Mouse (Mus musculus) left cerebral cortex, adult 18-20 months (tissue): ENCODE data around the gene Ceacam13. TPM values are rescaled to one million over a fixed set of nuclear protein-coding genes. Genes with fewer than 3 reads are reported as not detected.
"Not testable (repeated sequence)": the region's sequence is repeated elsewhere in the genome, so short reads cannot be mapped to it uniquely, and the experiment has no call there.

ENCODE experiments used
- DNase-seq, 2 experiments: peaks; one replicate each; pipeline ENCODE4 v3.0.0; 2021 to 2022; ENCODE audit warnings: low spot score in 2 of 2, mixed read lengths in 1 of 2
- long read RNA-seq, 2 experiments: library from polyadenylated mRNA; stranded (forward); transcript quantifications; one replicate each; pipeline ENCODE4 v2.0.0; 2021
- microRNA-seq, 2 experiments: library from miRNA; unstranded; fragments of <30 nt; microRNA quantifications; one replicate each; pipeline ENCODE4 v1.2.0; 2021
- total RNA-seq, 2 experiments: library from RNA; stranded (reverse); gene quantifications; 2 replicates each; pipeline ENCODE4 v1.2.3; 2021

Gene Ceacam13
- not detected for total RNA-seq
- long read RNA-seq, experiment 1 = 0 reads
- long read RNA-seq, experiment 2 = 0 reads

GRCm38 (mm10) chr7:18009589-18009988 lies at the start of gene Ceacam13:
Gene Ceacam13 (plus strand): TSS chr7:18009889.
- DNase-seq = no peak

- DNase-seq = no peak
These were observed 37.9 kb upstream of the Ceacam13 start, which contains the start of gene Ceacam11 for GRCm38 (mm10) chr7:17971824-17972223. Gene Ceacam11 (plus strand): TSS chr7:17972124.

- not testable (repeated sequence) for DNase-seq
These were observed 8.6 kb upstream of the Ceacam13 start for GRCm38 (mm10) chr7:18001131-18001530.

- DNase-seq = no peak
These were observed 55.9 kb downstream of the Ceacam13 start, which contains the start of gene Ceacam12 for GRCm38 (mm10) chr7:18065629-18066028. Gene Ceacam12 (plus strand): TSS chr7:18065929.

Small RNA genes within 50 kb of the gene (microRNA-seq; reads per million reads assigned to microRNA genes)
- gene Gm22414 = 0 reads per million in 2 experiments

Other genes starting within 250 kb of the Ceacam13 start
- gene Ceacam14, start 197.3 kb upstream of the Ceacam13 start, total RNA-seq = not detected
- gene Gm5155, start 138.1 kb upstream of the Ceacam13 start, total RNA-seq = not detected
- gene Ceacam11, start 37.8 kb upstream of the Ceacam13 start, total RNA-seq = not detected
- gene Ceacam12, start 56.0 kb downstream of the Ceacam13 start, total RNA-seq = not detected
- not detected for gene Igfl3, start 166.6 kb downstream of the Ceacam13 start, total RNA-seq
- not detected for gene Mill1, start 235.5 kb downstream of the Ceacam13 start, total RNA-seq